Mouse (Mus musculus) kidney, adult 2 months (tissue): ENCODE measurements at regions not wholly inside any gene's neighbourhood (a gene's known extent, or its start where the extent isn't known, plus 50 kb on each side); places are given as distances from the start of the nearest gene placed in this dataset.

Experiments used
- CTCF ChIP-seq: fragments of 200-500 bp; conservative IDR thresholded peaks from 2 replicates; pipeline ENCODE4 v1.5.1; 2011; ENCODE audit warnings: low read depth, mild to moderate bottlenecking, control low read depth, low read length, moderate library complexity, mixed read lengths; ENCODE audit not compliant: insufficient read depth, insufficient read length
- POLR2A ChIP-seq: fragments of 200-500 bp; IDR thresholded peaks from one replicate; pipeline ENCODE4 v1.6.1; 2011; ENCODE audit warnings: low read depth, low read length, control low read depth

- TF ChIP-seq CTCF (no peak), POLR2A (no peak)
Measured at GRCm38 (mm10) chr6:4415206-4415605, 89.4 kb upstream of the Col1a2 start.
